Mouse (Mus musculus): ENCODE data around the gene Cep19. TPM values are rescaled to one million over a fixed set of nuclear protein-coding genes. Genes with fewer than 3 reads are reported as not detected.

Gene Cep19
- 5.3 and 5.4 TPM in 2 replicates for polyA plus RNA-seq (2015; fragmentation: Nextera tagmentation; extraction: Ambion mirVana)

DNA sequence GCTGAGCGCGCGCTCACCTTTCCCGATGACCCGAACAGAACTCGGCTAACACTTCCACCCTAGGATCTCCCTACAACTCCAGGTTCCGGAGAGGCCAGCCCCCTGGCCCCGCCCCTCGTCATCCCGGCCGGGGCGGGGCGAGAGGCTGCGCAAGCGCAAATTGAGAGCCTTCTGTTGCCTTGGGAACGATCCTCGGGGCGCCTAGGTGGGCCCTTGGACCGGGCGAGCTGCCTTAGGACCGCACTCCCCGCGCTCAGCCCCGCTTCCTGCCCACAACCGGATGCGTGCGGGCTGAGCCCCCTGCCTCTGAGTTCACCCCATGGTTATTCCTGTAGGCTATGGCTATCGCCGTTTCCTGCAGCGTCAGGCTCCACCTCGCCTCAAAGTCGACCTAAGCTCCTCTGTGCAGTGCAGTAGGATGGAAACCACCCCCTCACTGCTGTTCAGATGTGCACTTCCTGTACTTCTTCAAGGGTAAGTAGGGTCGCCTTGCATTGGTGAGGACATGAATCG lies at the start of gene Cep19, which contains the start of gene Pigx:
TSS of gene Cep19 (plus strand) at position 163 of the 513 bp plus-strand sequence.
TSS of gene Pigx (minus strand) at position 103 of the 513 bp plus-strand sequence.
- H3K4me1 ChIP-seq (ENCODE audit: insufficient read depth) = peaks cover 21% of the 10 kb centered on the region
- TF ChIP-seq CTCF (IDR thresholded peaks at IDR 0.05; ENCODE audit: low read depth) (no peak), EP300 (IDR thresholded peaks at IDR 0.05; ENCODE audit: low read depth) (no peak)
- H3K36me3 ChIP-seq (replicated peaks; ENCODE audit: insufficient read depth, low read length) = peaks cover 3% of the 10 kb centered on the region; the same call in 1 of the 2 replicates
- H3K4me3 ChIP-seq (ENCODE audit: low read depth, low read length) = peak within 1 kb of the TSS; percentile 93
- peak within 1 kb of the TSS; percentile 92 for H3K9ac ChIP-seq (replicated peaks)
- peak within 1 kb of the TSS; percentile 88 for H3K4me2 ChIP-seq (ENCODE audit: low read depth, low read length)
- H3K27ac ChIP-seq (ENCODE audit: low read depth) = peak within 1 kb of the TSS; percentile 95
- no peaks in the 10 kb centered on the region for H3K9me3 ChIP-seq (ENCODE audit: low read length)
- no peaks in the 10 kb centered on the region for H3K27me3 ChIP-seq (ENCODE audit: insufficient read depth, low read length)
- WGBS (ENCODE audit: insufficient replicate concordance) = under 1% methylated on average over 32 of the region's 34 CpGs
- DNase-seq (peak; percentile 92), ATAC-seq (peak; percentile 93)

DNA sequence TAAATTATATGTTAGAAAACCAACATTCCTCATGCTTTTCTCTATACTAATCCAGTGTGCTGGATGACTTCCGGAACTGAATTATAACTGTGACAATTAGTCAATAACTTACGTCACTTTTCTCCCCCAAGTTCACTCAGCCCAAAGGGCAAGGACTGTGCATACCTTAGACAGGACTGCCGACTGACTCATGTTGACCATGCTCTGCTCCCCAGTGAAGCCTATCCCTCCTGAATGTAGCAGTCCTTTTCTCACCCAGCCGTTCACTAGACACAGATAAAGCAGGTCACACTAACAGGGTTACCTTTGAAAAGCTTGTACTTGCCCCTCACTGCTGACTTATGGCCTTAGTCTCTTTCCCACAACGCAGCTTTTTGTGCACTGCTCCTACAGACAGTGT lies 40.8 kb upstream of the Cep19 start:
- no peak for TF ChIP-seq EP300 (IDR thresholded peaks at IDR 0.05; ENCODE audit: low read depth)
- no peak for TF ChIP-seq CTCF (IDR thresholded peaks at IDR 0.05; ENCODE audit: low read depth)
- ATAC-seq (peak; percentile 81), DNase-seq (no peak)
- H3K9me3 ChIP-seq (ENCODE audit: low read length) = no peaks in the 10 kb centered on the region
- H3K4me2 ChIP-seq (ENCODE audit: low read depth, low read length) = no peak overlapping the region
- H3K4me1 ChIP-seq (ENCODE audit: insufficient read depth) = peaks cover 11% of the 10 kb centered on the region
- H3K9ac ChIP-seq (replicated peaks) = no peak overlapping the region
- no peak overlapping the region for H3K4me3 ChIP-seq (ENCODE audit: low read depth, low read length)
- peak overlapping the region; percentile 23 for H3K27ac ChIP-seq (ENCODE audit: low read depth)
- 53% methylated on average over 5 of the region's 5 CpGs for WGBS (ENCODE audit: insufficient replicate concordance)
- no peaks in the 10 kb centered on the region for H3K36me3 ChIP-seq (replicated peaks; ENCODE audit: insufficient read depth, low read length)
- H3K27me3 ChIP-seq (ENCODE audit: insufficient read depth, low read length) = no peaks in the 10 kb centered on the region

DNA sequence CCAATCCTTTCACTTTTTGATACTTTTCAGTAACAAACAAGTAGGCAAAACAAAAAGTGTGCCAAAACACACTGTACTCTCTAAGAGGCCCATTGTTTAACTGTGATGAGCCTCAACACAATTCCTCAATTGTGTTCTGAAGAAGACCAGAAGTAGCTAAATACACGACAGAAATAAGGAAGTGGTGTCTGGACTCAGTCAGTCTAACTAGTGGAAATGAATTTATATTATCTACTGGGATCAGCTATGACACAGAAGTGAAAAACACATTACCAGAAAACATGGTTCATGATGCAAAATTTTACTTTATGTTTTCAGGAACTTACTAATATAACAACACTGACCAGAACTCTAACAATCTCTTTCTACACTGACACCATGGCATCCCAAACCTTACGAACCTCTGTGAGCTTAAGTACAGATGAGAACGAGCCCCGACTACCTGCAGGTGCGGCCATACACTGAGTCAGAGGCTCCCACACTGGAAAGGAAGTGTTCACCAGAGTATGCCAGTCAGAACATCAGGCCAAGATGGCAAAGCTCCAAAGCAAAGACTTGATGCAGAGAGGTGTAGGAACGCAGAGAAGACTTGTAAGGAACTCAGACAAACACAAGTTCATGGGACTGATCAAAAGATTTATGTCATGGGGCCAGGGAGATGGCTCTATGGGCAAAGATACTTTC lies 39.6 kb upstream of the Cep19 start:
- H3K27me3 ChIP-seq (ENCODE audit: insufficient read depth, low read length) = no peaks in the 10 kb centered on the region
- TF ChIP-seq CTCF (IDR thresholded peaks at IDR 0.05; ENCODE audit: low read depth) (no peak), EP300 (IDR thresholded peaks at IDR 0.05; ENCODE audit: low read depth) (no peak)
- H3K4me2 ChIP-seq (ENCODE audit: low read depth, low read length) = no peak overlapping the region
- no peak overlapping the region for H3K9ac ChIP-seq (replicated peaks)
- no peaks in the 10 kb centered on the region for H3K9me3 ChIP-seq (ENCODE audit: low read length)
- DNase-seq (no peak), ATAC-seq (no peak)
- H3K36me3 ChIP-seq (replicated peaks; ENCODE audit: insufficient read depth, low read length) = no peaks in the 10 kb centered on the region
- WGBS (ENCODE audit: insufficient replicate concordance) = 48% methylated on average over 6 of the region's 6 CpGs
- no peak overlapping the region for H3K27ac ChIP-seq (ENCODE audit: low read depth)
- H3K4me3 ChIP-seq (ENCODE audit: low read depth, low read length) = no peak overlapping the region
- peaks cover 13% of the 10 kb centered on the region for H3K4me1 ChIP-seq (ENCODE audit: insufficient read depth)

- no peaks in the 10 kb centered on the region for H3K9me3 ChIP-seq (ENCODE audit: low read length)
- H3K27me3 ChIP-seq (ENCODE audit: insufficient read depth, low read length) = no peaks in the 10 kb centered on the region
- no peak overlapping the region for H3K4me2 ChIP-seq (ENCODE audit: low read depth, low read length)
- ATAC-seq (no peak), DNase-seq (no peak)
- TF ChIP-seq CTCF (IDR thresholded peaks at IDR 0.05; ENCODE audit: low read depth) (no peak), EP300 (IDR thresholded peaks at IDR 0.05; ENCODE audit: low read depth) (no peak)
- peaks cover 25% of the 10 kb centered on the region for H3K4me1 ChIP-seq (ENCODE audit: insufficient read depth)
- no peaks in the 10 kb centered on the region for H3K36me3 ChIP-seq (replicated peaks; ENCODE audit: insufficient read depth, low read length)
- H3K27ac ChIP-seq (ENCODE audit: low read depth) = 0 out of 2 replicates have a peak overlapping the region, but pooled peaks have one; percentile 18
- no peak overlapping the region for H3K9ac ChIP-seq (replicated peaks)
- no peak overlapping the region for H3K4me3 ChIP-seq (ENCODE audit: low read depth, low read length)
- WGBS (ENCODE audit: insufficient replicate concordance) = 53% methylated on average over 2 of the region's 2 CpGs
Observed at GRCm38 (mm10) chr16:32062226-32062625, 37.4 kb upstream of the Cep19 start.

GRCm38 (mm10) chr16:32063900-32064299 lies 35.7 kb upstream of the Cep19 start:
- Histone ChIP-seq H3K9me3 (ENCODE audit: low read length) (no peaks in the 10 kb centered on the region), H3K4me3 (ENCODE audit: low read depth, low read length) (no peak overlapping the region), H3K9ac (replicated peaks) (no peak overlapping the region), H3K4me1 (ENCODE audit: insufficient read depth) (peaks cover 31% of the 10 kb centered on the region), H3K36me3 (replicated peaks; ENCODE audit: insufficient read depth, low read length) (no peaks in the 10 kb centered on the region), H3K27ac (ENCODE audit: low read depth) (no peak overlapping the region), H3K27me3 (ENCODE audit: insufficient read depth, low read length) (no peaks in the 10 kb centered on the region), H3K4me2 (ENCODE audit: low read depth, low read length) (no peak overlapping the region)
- ATAC-seq (no peak), DNase-seq (no peak)
- WGBS (ENCODE audit: insufficient replicate concordance) = 63% methylated on average over 7 of the region's 7 CpGs
- TF ChIP-seq EP300 (IDR thresholded peaks at IDR 0.05; ENCODE audit: low read depth) (no peak), CTCF (IDR thresholded peaks at IDR 0.05; ENCODE audit: low read depth) (no peak)

DNA sequence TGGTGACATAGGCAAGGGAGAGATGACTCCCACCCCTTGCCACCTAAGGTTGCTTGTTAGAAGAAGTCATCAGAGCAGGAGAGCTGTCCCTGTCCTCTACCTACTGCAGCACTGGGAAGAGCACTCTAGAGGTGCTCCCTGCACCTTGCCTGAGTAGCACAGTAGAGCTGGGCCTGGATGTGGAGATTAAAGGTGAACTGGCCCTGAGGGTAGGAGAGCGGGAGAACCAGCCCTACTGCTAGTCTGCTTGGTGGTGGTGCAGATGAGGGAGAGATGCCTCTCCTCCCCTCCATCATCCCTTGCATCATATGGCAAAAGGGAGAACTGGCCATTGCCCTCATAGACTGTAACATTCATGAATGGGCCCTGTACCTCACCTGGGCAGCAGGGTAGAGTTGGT lies 32.7 kb upstream of the Cep19 start:
- peaks cover 29% of the 10 kb centered on the region for H3K4me1 ChIP-seq (ENCODE audit: insufficient read depth)
- WGBS (ENCODE audit: insufficient replicate concordance) = 100% methylated on average over 1 of the region's 1 CpGs
- H3K27ac ChIP-seq (ENCODE audit: low read depth) = no peak overlapping the region

More for the DNA sequence above, 32.7 kb upstream of the Cep19 start:
- Histone ChIP-seq H3K9me3 (ENCODE audit: low read length) (no peaks in the 10 kb centered on the region), H3K36me3 (replicated peaks; ENCODE audit: insufficient read depth, low read length) (no peaks in the 10 kb centered on the region), H3K4me3 (ENCODE audit: low read depth, low read length) (no peak overlapping the region), H3K9ac (replicated peaks) (no peak overlapping the region), H3K4me2 (ENCODE audit: low read depth, low read length) (no peak overlapping the region), H3K27me3 (ENCODE audit: insufficient read depth, low read length) (no peaks in the 10 kb centered on the region)
- no peak for DNase-seq
- ATAC-seq = no peak
- no peak for TF ChIP-seq CTCF (IDR thresholded peaks at IDR 0.05; ENCODE audit: low read depth)
- no peak for TF ChIP-seq EP300 (IDR thresholded peaks at IDR 0.05; ENCODE audit: low read depth)
